Mouse (Mus musculus) stomach, embryonic 15.5 days (tissue): ENCODE measurements around the gene Gm20696. TPM values are rescaled to one million over a fixed set of nuclear protein-coding genes. Genes with fewer than 3 reads are reported as not detected.

Experiments
- ATAC-seq: fragments of 200-750 bp; cut with Nextera tagmentation; 2 replicates; pipeline ENCODE4 v1.8.0; 2017; ENCODE audit warnings: low read depth, moderate number of reproducible peaks, moderate TSS enrichment; ENCODE audit not compliant: insufficient read depth, low FRiP score
- H3K27ac ChIP-seq: fragments of 300-500 bp; sonication (generic); 2 replicates; pipeline ENCODE4 v1.5.1; 2015; ENCODE audit warnings: mild to moderate bottlenecking, inconsistent platforms
- H3K27me3 ChIP-seq: fragments of 300-500 bp; sonication (generic); replicated peaks from 2 replicates; pipeline ENCODE4 v1.6.1; 2015; ENCODE audit warnings: inconsistent platforms
- H3K36me3 ChIP-seq: fragments of 300-500 bp; sonication (generic); 2 replicates; pipeline ENCODE4 v1.6.1; 2015; ENCODE audit warnings: inconsistent platforms
- H3K4me1 ChIP-seq: fragments of 300-500 bp; sonication (generic); 2 replicates; pipeline ENCODE4 v1.6.1; 2015; ENCODE audit warnings: inconsistent platforms
- H3K4me2 ChIP-seq: fragments of 300-500 bp; sonication (generic); 2 replicates; pipeline ENCODE4 v1.6.1; 2015; ENCODE audit warnings: mild to moderate bottlenecking, inconsistent platforms
- H3K4me3 ChIP-seq: fragments of 300-500 bp; sonication (generic); replicated peaks from 2 replicates; pipeline ENCODE4 v1.5.1; 2015; ENCODE audit warnings: inconsistent platforms
- H3K9ac ChIP-seq: fragments of 300-500 bp; sonication (generic); 2 replicates; pipeline ENCODE4 v1.6.1; 2015; ENCODE audit warnings: inconsistent platforms
- H3K9me3 ChIP-seq: fragments of 300-500 bp; sonication (generic); 2 replicates; pipeline ENCODE4 v1.6.1; 2016; ENCODE audit warnings: inconsistent platforms
- WGBS: fragments of 180-500 bp; shearing (Covaris S2); methylation state at CpG from one replicate; pipeline ENCODE4 v1.1.7; 2015; 5-methylcytosine and 5-hydroxymethylcytosine counted together
- polyA plus RNA-seq: library from polyadenylated mRNA; unstranded; fragments of >200 nt; fragmentation: Nextera tagmentation; extraction: Ambion mirVana; gene quantifications from 2 replicates; pipeline ENCODE4 v1.2.1, GENCODE M21; 2015

Gm20696 gene
- polyA plus RNA-seq, 1 experiment from 2014 or later: 4.6 TPM

- Histone ChIP-seq H3K4me1 (0 out of 2 replicates have a peak, but pooled peaks cover 3% of the 10 kb centered on the region), H3K4me2 (no peak overlapping the region), H3K27ac (no peak overlapping the region), H3K4me3 (no peak overlapping the region), H3K36me3 (no peaks in the 10 kb centered on the region), H3K27me3 (no peaks in the 10 kb centered on the region), H3K9me3 (no peaks in the 10 kb centered on the region), H3K9ac (no peak overlapping the region)
- ATAC-seq: no peak
- 73% methylated on average over 5 of the region's 5 CpGs for WGBS
These were observed 417.0 kb downstream of the Gm20696 start for GRCm38 (mm10) chr6:99249496-99250030.

DNA sequence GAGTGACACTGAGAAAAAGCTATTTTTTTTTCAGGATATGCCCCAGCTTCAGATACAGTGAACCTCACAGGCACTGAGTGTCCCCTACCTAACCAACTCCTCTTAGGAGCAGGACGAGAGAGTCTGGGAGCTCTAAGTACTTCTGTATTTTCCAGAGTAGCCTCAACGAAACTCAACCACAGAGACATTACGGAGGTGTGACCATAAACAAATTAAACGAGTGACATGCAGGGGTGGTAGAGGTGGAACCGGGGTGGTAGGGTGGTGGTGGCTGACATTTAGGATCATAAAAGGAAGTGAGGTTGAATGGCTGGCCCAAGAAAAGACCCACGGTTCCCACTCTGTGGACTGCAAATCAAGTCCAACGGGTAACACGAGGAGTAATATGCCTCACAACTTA lies 418.2 kb downstream of the Gm20696 start:
- Histone ChIP-seq H3K36me3 (no peaks in the 10 kb centered on the region), H3K9ac (no peak overlapping the region), H3K27ac (no peak overlapping the region), H3K27me3 (no peaks in the 10 kb centered on the region), H3K4me3 (no peak overlapping the region), H3K9me3 (no peaks in the 10 kb centered on the region), H3K4me1 (0 out of 2 replicates have a peak, but pooled peaks cover 3% of the 10 kb centered on the region), H3K4me2 (no peak overlapping the region)
- ATAC-seq: no peak
- 80% methylated on average over 8 of the region's 8 CpGs for WGBS

- Histone ChIP-seq H3K4me3 (no peak overlapping the region), H3K9me3 (no peaks in the 10 kb centered on the region), H3K36me3 (no peaks in the 10 kb centered on the region), H3K27ac (no peak overlapping the region), H3K4me1 (no peaks in the 10 kb centered on the region), H3K4me2 (no peak overlapping the region), H3K27me3 (no peaks in the 10 kb centered on the region), H3K9ac (no peak overlapping the region)
- ATAC-seq: no peak
- WGBS: 91% methylated on average over 10 of the region's 10 CpGs
These were observed 424.8 kb downstream of the Gm20696 start for GRCm38 (mm10) chr6:99241625-99242395.

- H3K9ac ChIP-seq: no peak overlapping the region
- no peaks in the 10 kb centered on the region for H3K4me1 ChIP-seq
- H3K4me2 ChIP-seq: no peak overlapping the region
- H3K4me3 ChIP-seq: no peak overlapping the region
- no peaks in the 10 kb centered on the region for H3K9me3 ChIP-seq
- no peak for ATAC-seq
- no peaks in the 10 kb centered on the region for H3K27me3 ChIP-seq
- H3K36me3 ChIP-seq: no peaks in the 10 kb centered on the region
- no peak overlapping the region for H3K27ac ChIP-seq
These were observed 425.8 kb downstream of the Gm20696 start for GRCm38 (mm10) chr6:99240764-99241163.

GRCm38 (mm10) chr6:99235588-99235987 lies 431.0 kb downstream of the Gm20696 start:
- no peaks in the 10 kb centered on the region for H3K4me1 ChIP-seq
- H3K27ac ChIP-seq: no peak overlapping the region
- H3K9me3 ChIP-seq: no peaks in the 10 kb centered on the region
- H3K4me2 ChIP-seq: no peak overlapping the region
- H3K36me3 ChIP-seq: no peaks in the 10 kb centered on the region
- no peak overlapping the region for H3K9ac ChIP-seq
- no peaks in the 10 kb centered on the region for H3K27me3 ChIP-seq
- WGBS: 55% methylated on average over 8 of the region's 8 CpGs
- no peak overlapping the region for H3K4me3 ChIP-seq
- ATAC-seq: no peak

DNA sequence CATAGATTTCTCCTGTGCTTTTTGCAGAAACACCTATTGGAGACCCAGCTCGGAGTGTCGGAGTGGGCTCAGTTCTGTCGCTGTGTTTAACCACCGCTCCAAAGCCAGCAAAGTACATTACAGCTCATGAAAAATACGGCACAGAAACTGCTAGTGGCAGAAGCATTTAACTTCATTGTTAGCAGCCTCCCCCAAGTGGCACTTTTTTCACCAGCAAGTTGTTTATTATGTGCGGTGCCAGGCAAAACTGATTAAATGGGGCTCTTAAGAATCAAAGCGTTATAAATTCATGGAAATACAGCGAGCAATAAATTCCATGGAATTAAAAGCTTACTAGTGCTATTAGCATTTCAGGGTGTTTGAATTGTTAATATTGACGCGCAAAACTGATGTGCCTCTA lies 433.2 kb downstream of the Gm20696 start:
- H3K27me3 ChIP-seq: no peaks in the 10 kb centered on the region
- WGBS: 80% methylated on average over 10 of the region's 10 CpGs
- no peak for ATAC-seq

GRCm38 (mm10) chr6:99228336-99228870 lies 438.2 kb downstream of the Gm20696 start:
- no peaks in the 10 kb centered on the region for H3K27me3 ChIP-seq
- no peak for ATAC-seq
- H3K4me3 ChIP-seq: no peak overlapping the region
- H3K4me2 ChIP-seq: no peak overlapping the region
- 72% methylated on average over 6 of the region's 6 CpGs for WGBS
- H3K4me1 ChIP-seq: 0 out of 2 replicates have a peak, but pooled peaks cover 2% of the 10 kb centered on the region
- H3K9ac ChIP-seq: no peak overlapping the region
- H3K36me3 ChIP-seq: no peaks in the 10 kb centered on the region
- no peaks in the 10 kb centered on the region for H3K9me3 ChIP-seq
- no peak overlapping the region for H3K27ac ChIP-seq

More for the DNA sequence above, 433.2 kb downstream of the Gm20696 start:
- no peak overlapping the region for H3K27ac ChIP-seq
- no peaks in the 10 kb centered on the region for H3K9me3 ChIP-seq
- no peak overlapping the region for H3K4me2 ChIP-seq
- no peak overlapping the region for H3K4me3 ChIP-seq
- no peaks in the 10 kb centered on the region for H3K36me3 ChIP-seq
- 0 out of 2 replicates have a peak, but pooled peaks cover 2% of the 10 kb centered on the region for H3K4me1 ChIP-seq
- no peak overlapping the region for H3K9ac ChIP-seq

GRCm38 (mm10) chr6:99221147-99221546 lies 445.4 kb downstream of the Gm20696 start:
- ATAC-seq: no peak
- peak overlapping the region; percentile 17; the same call in 1 of the 2 replicates for H3K27ac ChIP-seq
- H3K4me1 ChIP-seq: no peaks in the 10 kb centered on the region
- H3K4me2 ChIP-seq: no peak overlapping the region
- no peaks in the 10 kb centered on the region for H3K36me3 ChIP-seq
- no peaks in the 10 kb centered on the region for H3K27me3 ChIP-seq
- no peaks in the 10 kb centered on the region for H3K9me3 ChIP-seq
- no peak overlapping the region for H3K9ac ChIP-seq
- no peak overlapping the region for H3K4me3 ChIP-seq
- 79% methylated on average over 5 of the region's 5 CpGs for WGBS

- 89% methylated on average over 3 of the region's 3 CpGs for WGBS
- Histone ChIP-seq H3K27me3 (no peaks in the 10 kb centered on the region), H3K9ac (no peak overlapping the region), H3K9me3 (no peaks in the 10 kb centered on the region), H3K36me3 (no peaks in the 10 kb centered on the region), H3K4me1 (no peaks in the 10 kb centered on the region), H3K4me2 (no peak overlapping the region), H3K4me3 (no peak overlapping the region), H3K27ac (no peak overlapping the region)
- no peak for ATAC-seq
These were observed 446.1 kb downstream of the Gm20696 start for GRCm38 (mm10) chr6:99220472-99220871.

DNA sequence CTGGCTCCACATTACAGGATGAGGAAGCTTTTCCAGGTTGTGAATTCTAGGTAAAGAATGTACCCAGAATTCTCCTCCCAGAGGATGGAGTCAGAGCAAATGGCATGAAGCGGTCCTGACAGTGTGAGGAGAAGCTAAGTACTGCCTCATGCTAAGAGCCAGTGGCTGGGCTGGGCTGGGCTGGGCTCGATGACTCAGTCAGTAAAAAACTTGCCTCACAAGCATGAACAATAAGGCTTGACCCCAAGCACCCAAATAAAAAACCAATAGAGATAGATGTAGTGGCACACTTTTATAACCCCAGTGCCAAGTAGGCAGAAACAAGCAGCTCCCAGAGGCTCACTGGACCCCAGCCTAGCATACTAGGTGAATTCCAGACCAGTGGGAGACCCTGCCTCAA lies 448.8 kb downstream of the Gm20696 start:
- 63% methylated on average over 2 of the region's 2 CpGs for WGBS
- Histone ChIP-seq H3K27ac (no peak overlapping the region), H3K36me3 (no peaks in the 10 kb centered on the region), H3K9ac (no peak overlapping the region), H3K4me1 (no peaks in the 10 kb centered on the region), H3K27me3 (no peaks in the 10 kb centered on the region), H3K4me3 (no peak overlapping the region), H3K9me3 (no peaks in the 10 kb centered on the region), H3K4me2 (no peak overlapping the region)
- ATAC-seq: 0 out of 2 replicates have a peak, but pooled peaks have one; percentile 31

GRCm38 (mm10) chr6:99217155-99217554 lies 449.4 kb downstream of the Gm20696 start:
- no peaks in the 10 kb centered on the region for H3K36me3 ChIP-seq
- WGBS: 72% methylated on average over 6 of the region's 7 CpGs
- no peak for ATAC-seq

GRCm38 (mm10) chr6:99212461-99212860 lies 454.1 kb downstream of the Gm20696 start:
- WGBS: 83% methylated on average over 4 of the region's 4 CpGs
- H3K36me3 ChIP-seq: no peaks in the 10 kb centered on the region

More at GRCm38 (mm10) chr6:99217155-99217554, 449.4 kb downstream of the Gm20696 start:
- Histone ChIP-seq H3K9ac (no peak overlapping the region), H3K27ac (no peak overlapping the region), H3K4me1 (no peaks in the 10 kb centered on the region), H3K4me3 (no peak overlapping the region), H3K4me2 (no peak overlapping the region), H3K9me3 (no peaks in the 10 kb centered on the region), H3K27me3 (no peaks in the 10 kb centered on the region)

More at GRCm38 (mm10) chr6:99212461-99212860, 454.1 kb downstream of the Gm20696 start:
- Histone ChIP-seq H3K27me3 (no peaks in the 10 kb centered on the region), H3K9me3 (no peaks in the 10 kb centered on the region), H3K4me2 (no peak overlapping the region), H3K4me1 (peaks cover 3% of the 10 kb centered on the region; the same call in 1 of the 2 replicates), H3K27ac (no peak overlapping the region), H3K4me3 (no peak overlapping the region), H3K9ac (no peak overlapping the region)
- no peak for ATAC-seq
